Mouse (Mus musculus) T-helper 1 cell (primary cell): ENCODE data around the gene Armh3.

Experiments used
- in situ Hi-C: fragments of 300-600 bp; cut with MboI, MseI; formaldehyde crosslinking; loops from one replicate; pipeline ENCODE4 v1.15.1; 2025; ENCODE audit warnings: high pct_unique_total_duplicates

The Armh3 gene

DNA sequence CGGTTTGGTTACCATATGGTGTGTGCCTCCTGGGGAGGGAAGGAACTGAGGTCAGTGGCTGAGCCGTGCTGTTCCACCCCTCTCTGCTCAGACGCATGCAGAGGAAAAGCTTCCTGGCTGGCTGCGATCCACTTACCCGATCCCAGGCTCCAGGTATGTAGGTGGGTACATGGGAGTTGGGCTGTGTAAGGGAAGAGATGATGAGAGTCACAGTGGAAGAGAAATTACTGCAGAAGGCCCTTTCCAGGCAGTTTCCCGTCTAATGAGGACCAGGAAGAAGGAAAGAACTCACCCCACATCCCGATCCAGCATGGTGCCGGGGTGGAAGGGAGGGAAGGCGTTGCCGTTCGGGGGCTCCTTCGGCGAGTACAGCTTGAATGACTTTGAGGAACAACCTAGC lies 37.7 kb upstream of the Armh3 start:
- in situ Hi-C loops = no loop called here

DNA sequence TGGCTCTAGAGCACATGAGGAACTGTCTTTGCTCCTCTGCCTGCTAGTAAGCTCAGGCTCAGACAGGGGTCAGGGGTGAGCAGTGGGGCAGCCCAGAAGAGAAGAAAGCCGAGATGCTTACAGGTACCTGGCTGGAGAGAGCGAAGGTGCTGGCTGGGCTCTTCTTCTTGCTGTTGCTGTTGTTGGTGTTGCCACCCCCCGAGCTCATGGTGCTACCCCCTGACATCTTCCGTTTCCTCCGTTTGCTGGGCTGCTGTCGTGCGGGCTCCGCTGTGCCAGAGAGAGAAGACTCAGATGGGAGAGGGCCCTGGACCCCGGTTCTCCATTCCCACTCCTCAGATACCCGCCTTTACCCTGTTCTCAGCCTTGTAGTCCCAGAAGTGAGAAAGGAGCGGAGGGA lies 35.6 kb upstream of the Armh3 start:
- in situ Hi-C loops = no loop called here

GRCm38 (mm10) chr19:46032731-46033510 lies 34.6 kb upstream of the Armh3 start:
- in situ Hi-C loops = no loop called here

- in situ Hi-C loops = no loop called here
Measured at GRCm38 (mm10) chr19:46031689-46032432, 33.6 kb upstream of the Armh3 start.

DNA sequence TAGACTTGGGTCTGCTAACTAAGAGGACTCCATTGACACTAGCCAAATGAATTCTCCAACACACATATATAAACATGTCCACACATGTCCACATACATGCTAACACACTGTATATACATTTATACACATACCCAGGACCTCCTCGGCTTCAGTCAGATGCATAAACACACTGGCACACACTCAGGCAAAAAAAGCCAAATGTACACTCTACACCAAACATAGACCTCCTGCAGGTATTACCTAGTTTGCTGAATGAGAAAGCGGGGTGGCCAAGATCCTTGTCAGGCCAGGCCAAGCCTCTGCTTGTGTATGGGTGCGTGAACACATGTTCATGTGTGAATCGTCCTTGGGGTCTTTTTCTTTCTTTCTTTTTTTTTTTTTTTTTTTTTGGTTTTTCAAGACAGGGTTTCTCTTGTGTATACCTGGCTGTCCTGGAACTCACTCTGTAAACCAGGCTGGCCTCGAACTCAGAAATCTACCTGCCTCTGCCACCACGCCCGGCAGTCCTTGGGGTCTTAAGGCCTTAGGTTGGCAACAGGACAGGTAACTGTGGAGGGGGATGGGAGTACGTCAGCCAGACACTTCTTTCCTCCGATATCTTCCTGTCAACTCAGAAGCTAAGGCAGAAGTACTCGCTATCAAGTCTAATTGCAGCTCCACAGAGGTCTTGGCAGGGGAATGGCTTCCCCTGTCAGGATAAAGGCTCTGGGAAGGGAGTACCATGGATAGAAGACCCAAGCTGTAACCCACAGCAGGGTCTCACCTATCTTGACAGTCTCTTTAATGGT lies 32.1 kb upstream of the Armh3 start:
- in situ Hi-C loops = no loop called here

DNA sequence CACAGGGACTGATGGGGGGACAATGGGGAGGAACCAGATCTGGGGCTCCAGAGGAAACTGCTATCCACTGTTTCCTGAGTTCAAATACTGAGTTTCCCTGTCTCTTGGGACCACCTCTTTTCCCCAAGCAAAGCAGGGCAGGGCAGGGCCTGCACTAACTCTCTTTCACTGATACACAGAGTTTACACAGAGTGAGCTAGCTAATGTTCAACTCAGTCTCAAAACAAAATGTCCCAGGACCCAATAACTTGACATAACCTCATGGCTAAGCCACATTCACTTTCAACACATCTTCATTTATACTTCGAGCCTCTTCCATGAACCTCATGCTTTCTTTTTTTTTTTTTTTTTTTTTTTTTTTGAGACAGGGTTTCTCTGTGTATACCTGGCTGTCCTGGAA lies 31.4 kb upstream of the Armh3 start:
- in situ Hi-C loops = loop anchor here (5.0 kb wide), 1 partner anchor 82 kb away; no protein-coding TSS in a partner anchor

GRCm38 (mm10) chr19:46028747-46029320 lies 30.5 kb upstream of the Armh3 start:
- in situ Hi-C loops = loop anchor here (5.0 kb wide), 1 partner anchor 82 kb away; no protein-coding TSS in a partner anchor

GRCm38 (mm10) chr19:46026567-46026966 lies 28.3 kb upstream of the Armh3 start:
- in situ Hi-C loops = loop anchor here (5.0 kb wide), 1 partner anchor 79 kb away; no protein-coding TSS in a partner anchor

GRCm38 (mm10) chr19:46024959-46025358 lies 26.7 kb upstream of the Armh3 start:
- in situ Hi-C loops = loop anchor here (5.0 kb wide), 1 partner anchor 78 kb away; no protein-coding TSS in a partner anchor

GRCm38 (mm10) chr19:46016023-46016422 lies 17.7 kb upstream of the Armh3 start:
- in situ Hi-C loops = loop anchor here (5.0 kb wide), 1 partner anchor 89 kb away; no protein-coding TSS in a partner anchor

DNA sequence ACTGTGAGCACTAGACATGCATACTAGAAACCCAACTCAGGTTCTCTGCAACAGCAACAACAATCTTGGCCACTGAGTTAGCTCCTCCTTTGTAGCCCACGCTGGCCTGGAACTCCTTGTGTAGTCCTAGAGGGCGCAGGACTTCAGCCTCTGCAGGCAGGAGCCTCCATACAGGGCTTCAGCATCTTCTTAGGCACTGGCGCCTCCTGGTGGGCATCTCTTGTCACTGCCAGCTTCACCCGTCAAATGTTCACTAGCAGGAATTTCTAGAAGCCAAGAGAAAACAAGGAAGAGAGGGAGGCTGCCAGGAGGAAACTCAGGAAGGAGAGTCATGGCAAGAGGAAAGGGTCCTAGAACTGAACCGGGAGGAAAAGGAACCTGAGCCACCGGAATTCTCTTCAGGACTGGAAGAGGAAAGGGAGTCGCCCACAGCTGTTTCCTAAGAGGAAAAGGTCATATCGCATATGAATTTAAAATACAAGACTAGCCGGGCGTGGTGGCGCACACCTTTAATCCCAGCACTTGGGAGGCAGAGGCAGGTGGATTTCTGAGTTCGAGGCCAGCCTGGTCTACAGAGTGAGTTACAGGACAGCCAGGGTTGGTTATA lies 16.4 kb upstream of the Armh3 start:
- in situ Hi-C loops = loop anchor here (5.0 kb wide), 1 partner anchor 87 kb away; no protein-coding TSS in a partner anchor

DNA sequence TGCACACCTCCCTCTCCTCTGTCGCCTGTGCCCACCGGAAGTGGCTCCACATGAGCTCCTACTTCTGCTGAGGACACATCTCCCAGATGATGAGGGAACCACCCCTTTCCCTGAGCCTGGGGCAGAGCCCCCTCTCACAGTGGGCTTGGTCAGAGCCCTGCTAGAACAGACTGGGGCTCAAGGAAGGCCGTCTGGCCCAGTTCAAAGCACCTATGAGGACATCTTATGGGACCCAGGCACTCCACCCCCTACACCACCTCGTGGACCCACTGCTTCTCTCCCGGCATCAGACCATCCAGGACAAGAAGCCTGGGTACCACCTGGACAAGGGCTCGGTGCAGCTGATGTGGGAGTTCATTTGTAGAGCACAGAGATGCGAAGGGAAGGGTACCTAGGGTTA lies 7.4 kb upstream of the Armh3 start:
- in situ Hi-C loops = loop anchor here (10.0 kb wide), 1 partner anchor 211 kb away; no protein-coding TSS in a partner anchor

DNA sequence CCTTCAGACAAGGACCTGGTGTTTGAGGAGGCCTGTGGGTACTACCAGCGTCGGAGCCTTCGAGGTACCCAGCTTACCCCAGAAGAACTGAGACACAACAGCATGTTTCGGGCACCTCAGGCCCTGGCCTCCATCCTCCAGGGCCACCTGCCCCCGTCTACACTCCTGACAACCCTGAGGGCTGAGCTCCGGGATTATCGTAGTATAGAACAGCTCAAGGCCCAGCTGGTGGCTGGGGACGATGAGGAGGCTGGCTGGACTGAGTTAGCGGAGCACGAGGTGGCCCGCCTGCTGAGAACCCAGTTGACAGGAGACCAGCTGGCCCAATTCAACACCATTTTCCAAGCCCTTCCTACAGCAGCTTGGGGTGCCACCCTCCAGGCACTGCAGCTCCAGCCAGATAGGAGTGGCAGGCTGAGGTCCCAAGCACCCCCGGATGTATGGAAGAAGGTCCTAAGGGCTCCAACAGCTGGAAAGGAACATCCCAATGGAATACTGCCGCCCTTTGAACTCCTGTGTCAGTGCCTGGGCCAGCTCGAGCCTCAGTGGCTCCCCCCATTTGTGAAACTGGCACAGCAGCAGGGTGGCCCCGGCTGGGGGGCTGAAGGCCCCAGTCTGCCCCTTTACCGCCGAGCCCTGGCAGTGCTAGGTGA lies 6.7 kb upstream of the Armh3 start:
- in situ Hi-C loops = loop anchor here (10.0 kb wide), 1 partner anchor 210 kb away; no protein-coding TSS in a partner anchor

GRCm38 (mm10) chr19:46003371-46004226 lies 5.3 kb upstream of the Armh3 start, which contains the start of gene Hps6:
Gene Hps6 (plus strand): TSS chr19:46003508.
- in situ Hi-C loops = loop anchor here (10.0 kb wide), 1 partner anchor 209 kb away; no protein-coding TSS in a partner anchor

- in situ Hi-C loops = loop anchor here (10.0 kb wide), 1 partner anchor 207 kb away; no protein-coding TSS in a partner anchor
Measured at GRCm38 (mm10) chr19:46002279-46002678, 4.0 kb upstream of the Armh3 start.

DNA sequence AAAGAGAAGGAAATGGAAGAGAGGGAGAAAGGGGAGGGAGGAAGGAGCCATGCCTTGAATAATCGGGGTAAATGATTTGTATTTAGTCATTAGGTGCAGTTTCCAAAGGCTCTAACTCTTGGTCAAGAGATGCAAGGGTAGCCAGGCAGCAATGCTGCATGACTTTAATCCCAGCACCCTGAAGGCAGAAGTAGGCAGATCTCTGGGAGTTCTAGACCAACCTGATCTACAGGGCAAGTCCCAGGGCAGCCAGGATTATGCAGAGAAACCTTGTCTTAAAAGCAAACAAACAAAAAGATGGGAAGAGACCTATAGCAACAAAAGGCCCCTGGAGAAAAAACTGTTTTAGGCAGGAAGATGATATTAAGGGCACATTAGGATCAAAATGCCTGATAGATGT lies 1.1 kb upstream of the Armh3 start:
- in situ Hi-C loops = no loop called here

- in situ Hi-C loops = no loop called here
Measured at GRCm38 (mm10) chr19:45998694-45999217, 468 bp upstream of the Armh3 start.

DNA sequence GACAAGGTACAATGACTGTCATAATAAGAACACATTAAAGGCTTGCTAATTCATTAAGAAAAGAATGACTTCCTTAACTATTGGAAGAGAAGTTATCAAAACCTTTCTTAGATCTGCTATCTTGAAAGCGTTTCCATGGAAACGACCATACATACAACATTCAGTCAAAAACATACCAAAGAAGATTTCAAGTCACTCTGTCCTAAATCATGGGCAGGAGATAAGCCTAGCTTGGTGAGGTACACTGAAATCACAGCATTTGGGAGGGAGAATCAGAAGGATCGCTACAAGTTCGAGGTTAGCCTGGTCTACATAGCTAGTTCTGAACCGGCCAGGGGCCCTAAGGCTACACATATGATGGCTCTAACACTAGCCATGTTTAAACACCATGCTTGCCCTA lies 923 bp downstream of the Armh3 start:
- in situ Hi-C loops = no loop called here
